Mouse (Mus musculus): ENCODE measurements around the gene Nudt16.
"Not testable (repeated sequence)": the region's sequence is repeated elsewhere in the genome, so short reads cannot be mapped to it uniquely, and the experiment has no call there.

Nudt16 gene

GRCm38 (mm10) chr9:105131253-105132001, at the start of gene Nudt16:
Nudt16 (minus strand) TSS chr9:105131824.
- DNase-seq (ENCODE audit: low spot score in 2 of 2), result peak; percentile 88 to 92

GRCm38 (mm10) chr9:105144992-105145391, 13.4 kb upstream of the Nudt16 start, which contains the start of gene 1700080E11Rik:
1700080E11Rik (minus strand) TSS chr9:105145092.
- no peak for DNase-seq (ENCODE audit: low spot score in 2 of 2)

GRCm38 (mm10) chr9:105139204-105139603, 7.6 kb upstream of the Nudt16 start:
- DNase-seq (ENCODE audit: low spot score in 2 of 2), result no peak

GRCm38 (mm10) chr9:105136404-105136803, 4.8 kb upstream of the Nudt16 start:
- no peak for DNase-seq (ENCODE audit: low spot score in 2 of 2)

GRCm38 (mm10) chr9:105134536-105134935, 2.9 kb upstream of the Nudt16 start:
- DNase-seq (ENCODE audit: low spot score in 2 of 2), result no peak

- DNase-seq (ENCODE audit: low spot score in 2 of 2), result no peak
Measured at GRCm38 (mm10) chr9:105132002-105132367, 361 bp upstream of the Nudt16 start.

- DNase-seq (ENCODE audit: low spot score in 2 of 2), result no peak
Measured at GRCm38 (mm10) chr9:105130331-105130730, 1.3 kb downstream of the Nudt16 start.

- not testable (repeated sequence) for DNase-seq (ENCODE audit: low spot score in 2 of 2)
Measured at GRCm38 (mm10) chr9:105125206-105125605, 6.4 kb downstream of the Nudt16 start.

GRCm38 (mm10) chr9:105103893-105104292, 27.7 kb downstream of the Nudt16 start:
- DNase-seq (ENCODE audit: low spot score in 2 of 2), result no peak

GRCm38 (mm10) chr9:105101911-105102310, 29.7 kb downstream of the Nudt16 start:
- DNase-seq (ENCODE audit: low spot score in 2 of 2), result peak in 1 of 2 experiments; percentile 62

- DNase-seq (ENCODE audit: low spot score in 2 of 2), result no peak
Measured at GRCm38 (mm10) chr9:105100807-105101570, 30.6 kb downstream of the Nudt16 start.

- DNase-seq (ENCODE audit: low spot score in 2 of 2), result no peak
Measured at GRCm38 (mm10) chr9:105080246-105080645, 51.4 kb downstream of the Nudt16 start.
